Mouse (Mus musculus) brain, adult 2 months (tissue): ENCODE data around the gene Sash1.

Source experiments
- DNase-seq: peaks from one replicate; pipeline ENCODE4 v3.0.0; 2011; ENCODE audit warnings: low read depth, low spot score

Sash1 gene

DNA sequence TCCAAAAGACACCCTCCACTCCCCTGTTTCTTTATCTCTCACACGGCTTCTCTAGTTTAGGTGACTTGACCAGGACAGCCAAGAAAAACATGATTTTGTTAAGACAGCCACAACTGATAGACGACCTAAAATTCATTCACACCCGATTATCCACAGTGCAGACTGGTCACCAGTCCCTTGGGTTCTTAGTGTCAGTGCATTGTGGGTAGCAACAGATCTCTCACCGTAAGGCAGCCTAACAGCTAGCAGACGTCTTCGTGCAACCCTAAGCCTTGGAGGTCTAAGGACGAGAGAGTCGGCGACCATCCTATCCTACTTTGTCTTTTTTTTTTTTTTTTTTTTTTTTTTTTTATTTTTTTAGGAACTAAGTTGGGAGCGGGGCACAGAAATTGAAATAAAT is 34.2 kb downstream of the Sash1 start:
- no peak for DNase-seq

DNA sequence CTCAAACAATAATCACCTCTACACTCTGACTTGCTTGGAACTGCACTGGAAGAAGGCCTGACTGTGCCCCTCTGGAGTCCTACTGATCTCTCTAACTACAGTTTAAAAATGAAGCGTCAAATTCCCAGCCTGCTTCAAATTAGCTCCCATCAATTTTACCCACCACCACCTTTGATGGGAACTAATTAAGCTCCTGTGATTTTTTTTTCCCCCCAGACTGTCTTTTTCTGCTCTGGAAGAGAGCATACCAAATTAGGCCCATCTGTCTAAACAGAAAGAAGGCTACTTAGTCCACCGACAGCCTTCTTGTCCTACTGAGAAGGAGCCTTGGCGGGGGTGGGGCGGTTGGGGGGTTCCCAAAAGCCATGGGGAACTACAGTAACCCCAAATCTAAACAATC is 37.9 kb downstream of the Sash1 start:
- DNase-seq: no peak

DNA sequence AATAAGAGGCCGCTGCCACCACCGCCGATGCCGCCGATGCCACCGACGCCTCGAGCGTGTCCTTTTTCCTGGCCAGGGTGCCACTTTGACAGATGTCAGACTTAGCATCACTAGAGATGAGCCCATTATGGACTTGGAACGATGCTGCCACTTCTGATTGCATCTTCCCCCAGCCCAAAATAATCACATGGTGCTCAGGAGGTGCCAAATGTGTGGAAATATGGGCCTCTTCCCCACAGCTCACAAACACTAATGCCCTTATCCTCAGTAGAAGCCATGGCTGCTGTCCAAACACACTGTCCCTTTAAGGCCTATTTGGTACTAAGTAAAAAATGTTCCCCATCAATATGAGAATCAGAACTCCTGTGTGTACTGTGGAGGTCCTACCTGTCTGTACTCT is 39.6 kb downstream of the Sash1 start:
- DNase-seq: peak; percentile 56

DNA sequence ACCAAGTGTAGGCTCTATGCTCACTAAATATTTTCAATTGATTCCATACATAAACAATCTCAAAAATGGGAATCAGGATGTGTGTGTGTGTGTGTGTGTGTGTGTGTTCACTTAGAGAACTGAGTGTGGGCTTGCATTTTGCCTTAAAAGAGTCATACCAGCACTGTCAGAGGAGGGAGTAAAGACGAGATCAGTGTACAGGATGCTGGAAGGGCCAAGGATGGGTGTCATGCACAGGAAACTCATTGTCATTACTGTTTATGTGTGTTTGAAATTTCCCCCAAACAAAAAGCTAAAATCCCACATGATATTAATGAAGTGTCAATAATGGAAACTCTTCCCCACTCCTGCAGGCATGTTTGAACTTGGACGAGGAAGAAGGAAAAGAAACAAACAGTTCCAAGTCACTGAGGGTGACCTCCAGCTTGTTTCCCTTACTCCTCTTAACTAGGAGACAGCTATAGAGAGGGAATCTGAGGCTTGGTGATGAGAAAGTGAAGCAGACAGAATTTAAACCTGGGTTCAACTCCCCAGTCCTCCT is 40.6 kb downstream of the Sash1 start:
- DNase-seq: no peak

DNA sequence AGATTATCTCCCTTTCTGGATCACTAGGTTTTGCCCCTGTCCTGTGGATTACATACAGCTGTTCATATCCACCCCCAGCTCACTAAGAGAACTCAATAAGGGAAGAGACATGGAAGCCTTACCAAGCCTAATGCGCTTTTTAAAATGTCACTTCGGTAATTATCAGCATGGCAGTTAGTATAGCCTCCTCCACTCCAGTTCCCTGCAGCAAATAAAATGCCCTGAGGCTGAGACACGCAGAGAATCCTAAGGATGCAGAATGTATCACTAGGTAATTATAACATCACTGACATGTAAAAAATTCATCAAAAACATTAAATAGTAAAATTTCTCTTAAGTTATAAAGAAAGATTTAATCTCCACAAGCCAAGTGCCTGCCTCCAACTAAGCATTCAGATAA is 45.9 kb downstream of the Sash1 start:
- no peak for DNase-seq

DNA sequence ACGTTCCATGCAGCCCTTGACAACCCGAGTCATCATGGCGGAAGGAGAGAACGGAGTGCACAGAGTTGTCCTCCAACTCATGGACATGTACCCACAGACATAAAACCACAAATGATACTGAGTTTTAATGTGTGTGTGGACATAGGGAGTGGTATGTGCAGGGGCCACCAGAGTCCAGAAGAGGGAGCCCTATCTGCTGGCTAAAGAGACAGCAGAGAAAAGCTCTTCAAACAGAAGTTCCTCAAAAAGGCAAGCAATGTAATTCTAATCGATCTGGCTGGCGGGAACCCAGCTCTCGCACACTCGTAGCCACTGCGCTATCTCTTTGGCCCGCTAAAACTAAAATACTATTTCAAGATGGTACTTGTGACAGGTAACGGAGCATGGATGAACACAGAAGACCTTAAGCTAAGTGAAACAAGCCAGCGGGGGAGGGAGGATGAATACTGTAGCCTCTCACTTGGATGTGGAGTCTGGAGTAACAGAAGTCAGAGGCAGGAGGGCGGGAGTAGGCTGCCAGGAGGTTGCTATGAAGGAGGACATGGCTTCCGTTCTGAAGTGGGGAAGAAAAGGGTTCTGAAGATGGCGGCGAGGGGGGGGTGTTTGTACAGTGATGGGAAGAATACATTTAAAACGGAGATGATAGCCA is 51.9 kb downstream of the Sash1 start:
- peak; percentile 53 for DNase-seq

DNA sequence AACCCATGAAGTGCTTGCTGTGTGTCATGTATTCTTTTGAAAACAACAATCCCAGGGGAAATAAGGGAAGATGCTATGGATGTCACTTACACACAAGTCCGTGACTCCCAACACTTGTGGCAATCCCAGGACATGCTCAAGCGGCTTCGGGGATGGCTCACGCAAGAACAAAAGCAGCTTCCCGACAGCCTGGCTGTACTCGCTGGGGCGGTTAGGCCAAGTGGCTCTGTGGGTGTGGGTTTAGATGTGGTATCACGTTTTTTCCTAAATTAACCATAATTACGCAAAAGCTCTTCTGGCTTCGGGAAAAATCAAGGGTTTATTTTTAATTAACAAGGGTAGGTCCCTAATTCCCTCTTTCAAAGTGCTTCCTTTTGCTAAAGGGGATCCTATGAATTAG is 59.6 kb downstream of the Sash1 start:
- DNase-seq: peak; percentile 21

DNA sequence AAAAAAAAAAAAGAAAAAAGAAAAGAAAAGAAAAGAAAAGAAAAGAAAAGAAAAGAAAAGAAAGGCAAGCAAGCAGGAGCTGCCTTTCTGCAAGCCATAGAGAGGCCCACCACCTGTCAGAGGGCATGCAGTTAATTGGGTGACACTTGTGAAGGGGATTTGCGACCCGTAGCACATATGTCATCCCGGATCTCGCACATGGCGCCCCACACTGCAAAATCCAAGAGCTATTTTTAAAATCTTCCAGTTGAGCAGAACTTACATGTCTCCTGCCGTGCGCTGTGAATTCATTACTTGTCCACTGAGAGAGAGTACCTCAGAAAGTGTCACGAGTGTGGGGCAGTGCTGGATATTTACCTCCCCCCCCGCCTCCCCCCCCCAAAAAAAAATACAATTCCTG is 60.0 kb downstream of the Sash1 start:
- no peak for DNase-seq

DNA sequence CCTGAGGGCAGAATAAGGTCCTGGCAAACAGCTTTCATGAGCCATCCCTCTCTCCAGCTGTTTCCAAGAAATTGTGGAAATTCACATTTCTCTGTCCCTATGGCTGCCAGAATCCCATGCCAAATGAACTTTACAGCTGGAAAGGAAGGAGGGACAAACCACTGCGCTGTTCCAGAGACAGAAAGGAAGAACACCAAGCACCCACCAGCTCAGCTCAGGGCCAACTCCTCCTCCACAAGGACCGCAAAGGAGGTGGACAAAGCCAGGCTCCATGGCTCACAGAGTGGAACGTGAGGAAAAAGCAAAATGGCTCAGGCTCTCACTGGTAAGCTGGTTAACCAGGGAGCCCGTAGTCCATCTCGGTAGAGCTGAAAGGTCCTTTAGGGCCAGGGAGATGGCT is 67.8 kb downstream of the Sash1 start:
- no peak for DNase-seq

DNA sequence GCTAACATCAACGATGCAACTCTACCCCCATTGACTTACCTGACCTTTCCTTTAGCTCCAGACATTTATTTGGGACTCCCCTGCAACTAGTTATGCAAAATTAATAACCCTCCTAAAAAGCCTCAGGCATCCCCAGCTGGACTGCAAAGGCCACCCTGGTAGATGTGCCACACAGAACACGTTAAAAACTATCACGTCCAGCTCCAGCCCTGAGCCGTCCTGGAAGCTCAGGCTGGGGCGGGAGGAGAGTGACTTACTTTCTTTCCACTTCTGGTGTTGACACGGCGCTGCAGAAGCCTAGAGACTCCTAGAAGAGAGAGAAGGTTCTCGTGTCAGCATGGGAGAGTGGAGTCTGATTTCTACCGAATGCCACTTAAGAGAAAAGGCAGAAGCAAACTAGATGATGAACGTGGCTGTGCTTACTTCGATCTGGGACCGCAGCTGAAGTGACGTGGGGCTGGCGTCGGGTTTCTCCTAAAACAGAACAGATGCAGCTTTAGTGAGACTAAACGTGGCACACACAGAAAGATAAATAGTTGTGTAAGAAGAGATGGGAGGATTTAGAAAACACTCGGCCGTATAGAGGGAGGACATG is 71.8 kb downstream of the Sash1 start:
- DNase-seq: no peak

DNA sequence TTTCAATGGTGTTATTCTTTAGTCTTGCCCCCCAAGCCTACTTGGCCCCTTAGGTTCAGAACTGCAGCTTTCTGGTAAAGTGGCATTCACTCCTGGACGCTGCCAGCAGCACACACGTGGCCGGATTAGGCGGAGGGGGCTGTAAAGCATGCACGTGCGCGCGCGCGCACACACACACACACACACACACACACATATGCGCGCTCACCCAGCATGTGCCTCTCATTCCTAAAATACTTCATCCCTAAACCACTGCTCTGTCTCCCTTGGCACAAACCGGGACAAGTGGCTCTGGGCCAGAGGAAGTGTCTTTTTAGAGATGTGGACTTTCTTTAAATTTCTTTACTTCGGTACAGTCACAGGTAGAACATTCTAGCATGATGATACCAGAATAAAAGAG is 72.6 kb downstream of the Sash1 start:
- no peak for DNase-seq

DNA sequence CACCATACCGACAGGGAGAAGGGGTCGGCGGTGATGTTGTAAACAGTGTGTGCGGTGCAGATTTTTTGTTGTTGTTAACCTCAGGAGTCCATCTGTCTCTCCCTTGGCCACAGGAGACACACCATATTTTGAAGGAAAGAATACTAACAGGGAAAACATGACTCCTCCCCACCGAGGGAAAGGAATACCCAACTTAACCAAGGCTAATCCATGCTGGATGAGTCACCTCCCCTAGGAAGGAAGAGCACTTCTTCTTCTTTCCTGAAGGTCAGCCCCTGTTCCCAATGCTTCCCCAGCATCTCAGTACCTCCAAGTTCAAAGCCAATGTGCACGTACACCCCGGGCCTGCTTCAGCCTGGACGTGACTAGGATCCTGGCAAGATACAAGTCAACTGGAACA is 73.1 kb downstream of the Sash1 start:
- no peak for DNase-seq

DNA sequence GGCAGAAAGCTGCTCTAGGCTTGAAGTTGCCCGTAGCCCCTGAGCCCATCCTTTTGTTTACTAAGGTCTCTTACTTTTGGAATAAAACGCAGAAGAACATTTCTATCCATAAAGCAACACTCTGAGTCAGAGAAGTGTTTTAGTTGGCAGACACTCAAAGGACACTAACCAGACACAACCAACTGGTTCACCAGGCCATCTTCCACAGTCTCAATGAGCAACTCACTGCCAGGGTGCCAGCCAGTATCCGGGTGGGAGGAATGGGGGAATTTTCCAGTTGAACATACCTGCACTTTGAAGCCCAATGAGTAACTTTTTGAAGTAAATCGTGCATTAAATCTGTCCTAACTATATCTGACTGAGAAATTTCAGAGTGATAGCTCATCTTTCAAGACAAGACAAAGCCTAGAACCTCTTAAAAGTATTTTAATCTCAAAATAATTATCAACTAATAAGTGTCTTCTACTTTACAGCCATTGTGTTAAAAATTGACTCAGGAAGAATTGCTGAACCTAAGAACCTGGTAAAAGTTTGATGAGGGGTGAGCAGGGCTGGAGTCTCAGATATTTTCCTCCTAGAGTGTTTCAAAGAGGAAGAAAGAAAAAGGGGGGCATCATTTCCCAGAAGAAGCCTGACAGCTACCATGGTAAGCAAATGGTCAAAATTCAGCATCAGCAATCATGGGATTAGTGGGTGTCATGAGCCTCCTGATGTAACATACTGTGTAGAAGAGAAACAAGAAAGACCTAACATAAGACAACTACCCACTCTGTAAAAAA is 74.4 kb downstream of the Sash1 start:
- no peak for DNase-seq

DNA sequence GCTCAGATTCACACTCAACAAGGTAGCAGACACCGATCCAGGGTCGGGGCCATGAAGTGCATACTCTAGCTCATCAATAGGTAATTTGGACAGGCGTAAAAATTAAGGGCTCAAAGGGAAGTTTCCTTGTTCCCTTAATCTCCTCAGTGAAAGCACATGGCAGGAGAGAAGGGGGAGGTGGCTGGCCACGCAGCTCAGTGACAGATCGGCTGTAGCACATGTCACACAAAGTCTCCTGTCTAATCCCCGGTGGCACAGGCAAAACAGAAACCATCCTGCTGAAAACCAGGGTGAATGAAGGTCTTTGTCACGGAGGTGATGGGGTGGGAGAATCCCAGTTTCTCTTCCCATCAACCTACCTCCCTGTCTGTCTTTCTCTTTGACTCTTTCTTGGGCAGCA is 75.4 kb downstream of the Sash1 start:
- DNase-seq: no peak

DNA sequence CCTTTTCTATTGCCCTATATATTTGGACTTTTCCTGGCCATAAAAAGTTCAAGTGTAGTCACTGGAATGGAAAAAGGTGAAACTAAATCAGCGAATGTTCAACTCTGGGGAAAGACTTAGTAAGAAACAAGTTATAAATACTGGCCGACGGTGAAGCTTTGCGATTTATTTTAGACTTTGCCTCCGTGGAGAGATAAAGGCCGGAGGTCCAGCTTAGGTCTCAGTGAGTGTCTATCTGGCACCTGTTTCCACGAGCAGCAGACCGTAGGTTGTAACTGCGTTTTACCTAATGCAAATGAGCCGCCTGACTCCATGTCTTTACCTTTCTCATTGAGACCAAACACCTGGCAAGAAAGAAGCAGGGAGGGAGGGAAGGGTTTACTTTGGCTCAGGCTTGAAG is 77.5 kb downstream of the Sash1 start:
- DNase-seq: no peak

DNA sequence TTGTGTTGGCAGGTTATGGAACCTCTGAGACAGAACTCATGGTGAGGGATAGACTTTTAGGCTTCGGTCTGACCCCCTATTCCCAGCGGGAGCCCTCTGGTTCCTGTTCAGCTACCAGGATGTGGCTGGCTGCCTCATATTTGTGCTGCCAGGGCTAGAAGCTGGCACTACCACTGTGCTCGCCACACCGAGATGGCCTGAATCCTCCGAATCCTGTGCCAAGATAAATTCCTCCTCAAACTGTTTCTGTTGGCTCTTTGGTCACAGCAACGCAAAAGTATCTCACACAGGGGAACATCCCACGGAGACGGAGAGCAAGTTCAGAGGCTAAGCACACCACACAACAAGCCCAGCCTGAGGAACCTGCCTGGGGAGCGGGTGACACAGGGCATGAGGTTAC is 78.3 kb downstream of the Sash1 start:
- DNase-seq: peak; percentile 17

DNA sequence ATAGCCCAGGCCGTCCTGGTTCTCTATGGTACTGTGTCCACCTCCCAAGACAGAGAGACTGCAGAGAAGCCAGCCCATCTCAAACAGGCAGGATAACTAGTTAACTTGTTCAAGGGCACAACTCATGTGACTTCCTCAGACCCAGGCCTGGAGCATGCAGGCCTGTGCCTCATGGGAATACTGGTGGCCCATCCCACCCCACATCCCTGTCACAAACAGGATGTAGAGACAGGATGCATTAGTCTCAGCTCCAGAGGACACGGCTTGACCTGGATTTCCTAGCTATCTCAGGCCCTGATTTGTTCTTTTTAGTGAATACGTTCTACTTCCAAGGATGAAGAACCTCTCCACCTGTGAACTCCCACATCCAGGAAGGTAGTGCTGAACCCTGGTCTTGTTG is 80.5 kb downstream of the Sash1 start:
- DNase-seq: no peak

DNA sequence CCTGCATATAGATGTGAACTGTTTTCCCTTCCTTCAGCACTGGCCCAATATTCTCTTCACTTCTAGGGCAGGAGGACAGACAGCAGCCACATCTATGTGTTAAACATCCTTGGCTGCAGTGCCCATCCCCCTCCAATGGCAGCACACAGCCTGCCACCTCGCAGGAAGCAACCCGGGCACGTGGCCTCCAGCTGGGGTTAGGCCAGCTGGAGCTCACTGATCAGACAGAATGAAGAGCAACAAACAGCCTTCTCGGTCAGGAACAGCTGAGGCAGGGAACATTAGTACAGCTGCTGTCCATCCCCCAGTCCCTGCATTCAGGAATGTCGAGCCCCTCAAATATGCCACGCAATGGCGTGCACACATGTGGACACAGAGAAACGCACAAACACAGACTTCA is 81.6 kb downstream of the Sash1 start:
- peak; percentile 74 for DNase-seq

DNA sequence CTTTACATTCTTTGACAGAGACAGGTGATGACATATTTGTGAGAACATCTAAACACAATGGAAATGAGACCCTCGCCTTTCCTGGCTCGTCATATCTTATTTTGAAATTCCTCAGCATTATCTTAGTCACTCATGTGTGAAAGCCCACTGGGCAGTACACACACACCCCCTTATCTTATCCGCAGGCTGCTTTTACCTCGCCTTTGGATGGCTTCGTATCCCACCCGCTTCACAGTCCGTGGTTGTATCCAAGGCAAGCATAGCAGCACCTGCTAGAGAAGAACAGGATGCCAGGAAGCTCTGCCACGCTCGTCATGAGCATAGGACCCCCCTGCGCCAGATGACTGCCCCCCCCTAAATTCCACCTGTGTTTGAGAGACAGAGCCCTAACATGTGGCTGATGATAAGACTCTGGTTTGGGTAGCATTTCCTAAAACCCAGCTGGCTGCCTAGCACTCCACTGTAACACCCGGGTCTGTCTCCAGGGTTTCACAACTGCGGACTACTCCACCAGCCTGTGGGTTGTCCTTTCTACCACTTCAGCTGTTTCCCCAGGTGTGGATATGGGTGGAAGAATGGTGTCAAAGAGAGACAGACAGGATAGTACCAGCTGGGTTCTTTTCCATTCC is 84.0 kb downstream of the Sash1 start:
- DNase-seq: no peak

DNA sequence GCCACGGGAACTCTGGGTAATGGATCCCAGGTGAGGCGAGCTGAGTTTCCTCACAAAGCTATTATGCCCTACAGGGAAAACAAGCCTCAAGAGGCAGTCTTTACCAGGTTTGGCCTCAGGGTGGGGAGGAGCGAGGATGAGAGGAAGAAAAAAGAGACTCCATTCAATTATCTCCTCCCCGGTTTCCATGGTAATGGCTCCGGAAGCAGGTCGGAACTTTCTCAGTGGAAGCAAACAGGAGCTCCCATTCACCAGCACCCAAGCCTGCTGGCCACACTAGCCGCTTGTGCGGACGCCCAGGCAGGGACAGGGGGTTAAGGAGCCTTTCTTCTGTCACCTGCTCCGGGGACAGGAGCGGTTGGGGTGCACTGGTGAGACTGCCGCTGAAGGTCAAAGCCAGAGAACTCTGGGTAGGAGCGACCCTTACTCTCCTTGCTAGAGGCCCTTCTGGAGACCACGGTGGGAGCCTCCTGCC is 84.7 kb downstream of the Sash1 start:
- peak; percentile 89 for DNase-seq

DNA sequence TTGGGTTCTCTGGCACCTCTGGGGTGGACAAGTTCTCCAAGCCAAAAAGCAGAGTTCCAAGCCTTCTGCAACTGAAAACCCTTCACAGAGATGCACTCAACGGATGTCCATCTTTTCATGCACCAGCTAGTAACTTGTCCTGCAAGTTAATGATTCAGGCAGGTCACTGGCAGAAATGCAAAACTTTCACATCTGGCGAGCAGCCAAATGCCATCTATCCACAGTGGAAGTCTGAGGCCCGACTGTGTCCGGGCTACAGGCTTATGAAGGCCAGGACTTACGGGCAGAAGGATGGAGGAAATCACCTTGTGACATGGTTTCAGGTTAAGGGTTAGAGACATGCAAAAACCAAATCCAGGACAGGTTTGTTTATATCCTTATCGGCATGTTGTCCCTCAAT is 88.0 kb downstream of the Sash1 start:
- DNase-seq: no peak

DNA sequence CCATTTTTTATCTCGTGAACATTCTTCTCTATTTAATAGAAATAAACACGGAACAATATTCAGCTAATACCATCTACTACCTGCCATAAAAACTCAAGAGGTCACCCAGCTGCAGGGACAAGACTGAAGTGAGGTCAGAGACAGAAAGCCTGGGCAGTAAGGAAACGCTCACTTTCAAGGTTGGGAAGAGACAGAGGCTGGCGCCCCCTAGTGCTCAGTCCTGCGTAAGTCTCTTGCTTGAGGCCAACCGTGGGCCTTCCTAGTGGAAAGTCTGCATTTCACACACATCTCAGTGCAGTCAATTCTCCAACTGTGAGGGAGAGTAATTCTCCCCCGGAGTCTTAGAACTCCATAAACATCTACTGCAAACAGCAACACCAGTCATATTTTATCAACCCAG is 90.5 kb downstream of the Sash1 start:
- DNase-seq: peak; percentile 84
